Mouse (Mus musculus) hindbrain, postnatal 0 days (tissue): Measurements from ENCODE around the gene Cercam. TPM values are rescaled to one million over a fixed set of nuclear protein-coding genes. Genes with fewer than 3 reads are reported as not detected.
A peak's percentile ranks its signal among the peaks of the same experiment; 100 is the strongest.

Experiments used
- ATAC-seq: fragments of 200-750 bp; cut with Nextera tagmentation; 2 replicates; pipeline ENCODE4 v1.8.0; 2017; ENCODE audit warnings: mild to moderate bottlenecking, moderate TSS enrichment, moderate library complexity
- DNase-seq: peaks from one replicate; pipeline ENCODE4 v3.0.0-alpha.2; 2015; ENCODE audit warnings: low spot score
- H3K27ac ChIP-seq: fragments of 300-500 bp; sonication (generic); 2 replicates; pipeline ENCODE4 v1.5.1; 2014; ENCODE audit warnings: mild to moderate bottlenecking
- H3K27me3 ChIP-seq: fragments of 300-500 bp; sonication (generic); 2 replicates; pipeline ENCODE4 v1.6.1; 2014; ENCODE audit warnings: low read length, mixed read lengths; ENCODE audit not compliant: insufficient read depth
- H3K36me3 ChIP-seq: fragments of 300-500 bp; sonication (generic); 2 replicates; pipeline ENCODE4 v1.6.1; 2014; ENCODE audit warnings: low read length, mixed read lengths; ENCODE audit not compliant: insufficient read depth
- H3K4me1 ChIP-seq: fragments of 300-500 bp; sonication (generic); 2 replicates; pipeline ENCODE4 v1.6.1; 2014; ENCODE audit warnings: antibody characterized with exemption, low read length, mixed read lengths; ENCODE audit not compliant: insufficient read depth
- H3K4me2 ChIP-seq: fragments of 300-500 bp; sonication (generic); 2 replicates; pipeline ENCODE4 v1.6.1; 2014; ENCODE audit warnings: low read depth, mild to moderate bottlenecking, low read length, moderate library complexity, mixed read lengths
- H3K4me3 ChIP-seq: fragments of 300-500 bp; sonication (generic); 2 replicates; pipeline ENCODE4 v1.5.1; 2014; ENCODE audit warnings: low read length
- H3K9ac ChIP-seq: fragments of 300-500 bp; sonication (generic); replicated peaks from 2 replicates; pipeline ENCODE4 v1.6.1; 2014; ENCODE audit warnings: mild to moderate bottlenecking, low read length, moderate library complexity, mixed read lengths
- H3K9me3 ChIP-seq: fragments of 300-500 bp; sonication (generic); 2 replicates; pipeline ENCODE4 v1.6.1; 2016; ENCODE audit warnings: low read length, mixed read lengths
- CTCF ChIP-seq: IDR thresholded peaks from 2 replicates; pipeline ENCODE4 v1.5.1; 2016; ENCODE audit warnings: antibody characterized with exemption, control low read depth, low read depth
- WGBS: fragments of 180-500 bp; shearing (Covaris S2); extraction: QIAGEN DNeasy Blood & Tissue Kit; methylation state at CpG from one replicate; pipeline ENCODE4 v1.1.7; 2014; 5-methylcytosine and 5-hydroxymethylcytosine counted together
- polyA plus RNA-seq: library from polyadenylated mRNA; unstranded; fragments of >200 nt; fragmentation: Nextera tagmentation; extraction: Ambion mirVana; gene quantifications from 2 replicates; pipeline ENCODE4 v1.2.1, GENCODE M21; 2015
- total RNA-seq: library from RNA; depleted of rRNA; stranded (reverse); fragments of >200 nt; gene quantifications from 2 replicates; pipeline ENCODE4 v1.2.3, GENCODE M21; 2014

The Cercam gene
- total and polyA plus RNA-seq, 2 experiments from 2014 or later = 20.6 to 37.7 TPM

DNA sequence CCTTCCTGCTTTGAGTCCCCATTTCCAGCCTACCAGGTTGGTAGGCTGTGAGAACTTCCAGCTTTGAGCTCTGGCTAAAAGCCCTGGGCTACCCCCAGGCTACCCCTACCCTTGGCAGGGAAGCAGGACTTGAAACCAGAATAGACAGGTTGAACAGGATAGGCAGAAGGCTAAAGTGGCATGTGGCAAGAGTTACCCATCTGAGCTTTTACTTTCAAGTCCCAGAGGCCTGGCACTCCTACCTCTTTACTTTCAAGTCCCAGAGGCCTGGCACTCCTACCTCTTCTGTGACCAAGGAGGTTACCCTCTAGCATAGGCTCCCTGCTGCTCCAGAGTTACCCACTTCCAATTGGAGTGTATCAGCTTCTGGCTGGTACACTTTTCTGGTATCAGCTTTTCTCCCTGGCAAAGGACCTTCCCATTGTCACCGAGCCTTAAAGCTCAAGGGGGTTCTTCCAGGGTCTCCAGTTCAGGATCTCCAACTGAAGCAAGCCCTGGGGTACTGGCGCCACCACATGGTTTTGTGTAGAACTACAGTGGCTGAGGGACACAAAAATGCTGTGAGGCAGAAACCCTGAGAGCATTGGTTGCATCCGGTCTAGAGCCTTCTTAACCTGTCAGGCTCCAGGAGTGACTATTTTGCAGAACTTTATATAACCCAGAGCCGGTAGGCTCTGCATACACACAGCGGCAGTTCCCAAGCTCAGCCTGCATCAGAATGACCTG is 10.1 kb upstream of the Cercam start:
- ATAC-seq (no peak), DNase-seq (peak; percentile 73)
- H3K36me3 ChIP-seq = no peaks in the 10 kb centered on the region
- H3K27ac ChIP-seq = no peak overlapping the region
- WGBS = 13% methylated on average over 5 of the region's 5 CpGs
- no peaks in the 10 kb centered on the region for H3K9me3 ChIP-seq
- no peaks in the 10 kb centered on the region for H3K4me1 ChIP-seq
- TF ChIP-seq CTCF = peak; percentile 82
- H3K27me3 ChIP-seq = no peaks in the 10 kb centered on the region
- H3K9ac ChIP-seq = no peak overlapping the region
- no peak overlapping the region for H3K4me2 ChIP-seq
- H3K4me3 ChIP-seq = no peak overlapping the region

DNA sequence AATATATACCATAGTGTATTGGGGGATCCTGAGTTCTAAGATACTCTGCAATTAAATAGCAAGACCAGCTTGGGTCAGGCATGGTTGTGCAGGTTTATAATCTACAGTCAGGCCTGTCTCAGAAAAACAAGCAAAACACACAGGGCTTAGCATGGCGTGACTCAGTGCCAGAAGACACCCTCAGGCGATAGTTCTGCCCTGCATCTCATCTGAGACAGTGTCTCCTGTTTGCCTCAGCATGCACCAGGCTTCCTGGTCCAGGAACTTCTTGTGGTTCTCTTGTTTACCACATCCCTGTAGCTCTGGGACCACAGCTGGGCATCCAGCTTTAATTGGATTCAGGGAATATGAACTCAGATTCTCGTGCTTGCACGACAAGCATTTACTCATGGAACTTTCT is 3.8 kb upstream of the Cercam start:
- Histone ChIP-seq H3K27ac (no peak overlapping the region), H3K9ac (no peak overlapping the region), H3K4me3 (no peak overlapping the region), H3K27me3 (no peaks in the 10 kb centered on the region), H3K36me3 (no peaks in the 10 kb centered on the region), H3K9me3 (no peaks in the 10 kb centered on the region), H3K4me2 (no peak overlapping the region), H3K4me1 (peaks cover 6% of the 10 kb centered on the region; the same call in 1 of the 2 replicates)
- DNase-seq = no peak
- WGBS = 75% methylated on average over 4 of the region's 4 CpGs
- no peak for TF ChIP-seq CTCF
- ATAC-seq = no peak

DNA sequence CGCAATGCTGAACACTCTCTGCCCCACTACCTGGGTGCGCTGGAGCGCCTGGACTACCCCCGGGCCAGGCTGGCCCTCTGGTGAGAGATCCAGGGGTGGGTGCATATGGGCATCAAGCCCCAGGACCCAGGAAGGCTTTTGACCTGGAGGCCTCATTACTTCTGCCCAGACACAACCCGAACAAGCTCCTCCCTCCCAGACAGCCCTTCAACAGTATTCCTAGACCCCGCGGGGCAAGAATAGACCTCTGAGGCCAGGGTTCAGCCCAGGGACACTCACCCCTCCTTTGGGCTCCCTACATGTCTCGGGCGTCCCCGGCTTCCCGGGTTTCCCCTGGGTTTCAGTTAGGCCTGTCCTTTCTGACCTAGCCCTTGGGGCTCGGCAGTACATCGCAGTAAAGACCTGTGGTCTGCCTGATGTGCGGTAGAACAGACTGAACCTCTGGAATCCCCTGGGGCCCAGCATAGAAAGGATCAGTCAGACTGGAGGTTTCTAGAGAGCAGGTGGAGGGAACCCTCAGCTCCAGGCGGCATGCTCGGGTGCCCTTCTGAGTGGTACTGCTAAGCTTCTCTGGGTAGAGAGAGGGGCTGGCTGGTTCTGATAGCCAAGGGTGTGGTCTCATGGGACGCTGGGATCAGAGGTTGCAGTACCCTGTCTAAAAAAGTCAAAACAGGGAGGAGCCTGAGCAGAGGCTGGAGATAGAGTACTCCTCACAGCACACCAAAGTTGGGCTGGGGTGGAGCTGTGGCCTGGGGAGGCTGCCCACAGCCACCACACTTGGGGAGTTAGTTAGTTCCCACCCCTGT is 885 bp downstream of the Cercam start:
- Histone ChIP-seq H3K9me3 (no peaks in the 10 kb centered on the region), H3K36me3 (no peaks in the 10 kb centered on the region), H3K9ac (peak overlapping the region; percentile 65), H3K4me2 (peak overlapping the region; percentile 87), H3K4me1 (peaks cover 13% of the 10 kb centered on the region; the same call in 1 of the 2 replicates), H3K27ac (peak overlapping the region; percentile 77; the same call in 1 of the 2 replicates), H3K27me3 (no peaks in the 10 kb centered on the region), H3K4me3 (peak overlapping the region; percentile 52)
- TF ChIP-seq CTCF = no peak
- peak; percentile 33 for ATAC-seq
- 4% methylated on average over 17 of the region's 17 CpGs for WGBS
- DNase-seq = peak; percentile 8

DNA sequence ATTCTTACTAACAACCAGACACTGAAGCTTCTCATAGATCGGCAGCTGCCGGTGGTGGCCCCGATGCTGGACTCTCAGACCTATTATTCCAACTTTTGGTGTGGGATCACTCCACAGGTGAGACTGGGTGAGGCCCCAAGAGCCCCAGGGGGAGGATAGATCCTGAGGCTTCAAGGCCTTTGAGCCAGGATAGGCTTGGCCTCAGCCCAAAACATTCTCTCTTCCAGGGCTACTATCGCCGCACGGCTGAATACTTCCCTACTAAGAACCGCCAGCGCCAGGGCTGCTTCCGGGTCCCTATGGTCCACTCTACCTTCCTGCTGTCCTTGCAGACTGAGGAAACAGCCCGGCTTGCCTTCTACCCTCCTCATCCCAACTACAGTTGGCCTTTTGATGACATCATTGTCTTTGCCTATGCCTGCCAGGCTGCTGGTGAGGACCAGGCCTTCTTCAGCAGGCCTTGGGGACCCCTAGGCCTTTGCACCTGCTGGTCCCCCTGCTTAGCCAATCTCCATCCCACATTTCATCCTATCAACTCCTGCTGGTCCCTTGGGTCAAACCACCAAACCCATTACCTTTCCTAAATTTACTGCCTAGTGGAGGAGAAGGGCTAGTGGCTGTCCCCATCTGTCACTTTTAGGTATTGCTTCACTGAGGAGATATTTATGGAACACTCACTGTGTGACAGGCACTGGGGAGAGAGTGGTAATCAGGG is 3.8 kb downstream of the Cercam start:
- H3K4me3 ChIP-seq = no peak overlapping the region
- H3K36me3 ChIP-seq = 0 out of 2 replicates have a peak, but pooled peaks cover 4% of the 10 kb centered on the region
- no peak overlapping the region for H3K4me2 ChIP-seq
- no peaks in the 10 kb centered on the region for H3K27me3 ChIP-seq
- no peak for ATAC-seq
- 83% methylated on average over 10 of the region's 10 CpGs for WGBS
- no peaks in the 10 kb centered on the region for H3K9me3 ChIP-seq
- H3K27ac ChIP-seq = no peak overlapping the region
- no peak for TF ChIP-seq CTCF
- no peak for DNase-seq
- H3K4me1 ChIP-seq = peaks cover 13% of the 10 kb centered on the region; the same call in 1 of the 2 replicates
- no peak overlapping the region for H3K9ac ChIP-seq

DNA sequence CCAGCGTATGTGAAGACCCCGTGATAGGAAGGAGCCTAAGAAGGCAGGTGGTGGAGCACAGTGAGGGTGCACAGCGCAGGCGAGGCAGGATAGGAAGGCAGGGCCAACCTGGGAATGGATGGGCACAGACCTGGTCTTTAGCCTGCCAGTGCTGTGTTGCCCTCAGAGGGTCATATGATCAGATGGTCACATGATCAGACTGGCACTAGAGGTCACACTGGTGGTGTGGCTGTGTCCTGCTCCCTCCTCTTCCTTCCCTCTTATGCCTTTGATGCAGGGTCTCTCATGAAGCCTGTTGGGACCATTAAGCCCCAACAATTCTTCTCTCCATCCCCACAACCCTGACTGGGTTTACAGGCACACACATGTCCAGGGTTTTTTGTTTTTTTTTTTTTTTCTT is 4.8 kb downstream of the Cercam start:
- DNase-seq (no peak), ATAC-seq (no peak)
- Histone ChIP-seq H3K9me3 (no peaks in the 10 kb centered on the region), H3K4me1 (peaks cover 13% of the 10 kb centered on the region; the same call in 1 of the 2 replicates), H3K4me2 (no peak overlapping the region), H3K27ac (no peak overlapping the region), H3K36me3 (0 out of 2 replicates have a peak, but pooled peaks cover 4% of the 10 kb centered on the region), H3K4me3 (no peak overlapping the region), H3K27me3 (no peaks in the 10 kb centered on the region), H3K9ac (no peak overlapping the region)
- no peak for TF ChIP-seq CTCF
- 88% methylated on average over 4 of the region's 4 CpGs for WGBS

DNA sequence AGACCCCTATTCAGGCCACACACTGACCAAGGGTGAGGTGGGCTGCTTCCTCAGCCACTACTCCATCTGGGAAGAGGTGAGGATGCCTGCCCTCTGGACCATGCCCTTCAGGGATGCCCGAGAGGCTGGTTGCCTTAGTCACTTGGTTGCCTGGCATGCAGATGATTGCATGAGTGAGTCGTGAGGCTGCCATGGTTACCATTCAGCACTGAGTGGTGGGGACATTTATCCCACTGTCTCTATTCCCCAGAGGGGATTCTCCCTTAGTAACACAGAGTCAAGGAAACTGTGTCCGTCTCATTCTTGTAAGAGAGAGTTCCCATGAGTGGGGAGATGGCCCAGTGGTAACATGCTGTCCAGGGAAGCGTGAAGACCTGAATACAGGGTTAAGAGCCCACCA is 9.1 kb downstream of the Cercam start:
- no peak for TF ChIP-seq CTCF
- peak; percentile 76 for ATAC-seq

More for the DNA sequence above, 9.1 kb downstream of the Cercam start:
- Histone ChIP-seq H3K4me2 (no peak overlapping the region), H3K4me3 (no peak overlapping the region), H3K36me3 (0 out of 2 replicates have a peak, but pooled peaks cover 4% of the 10 kb centered on the region), H3K9ac (no peak overlapping the region), H3K27me3 (no peaks in the 10 kb centered on the region), H3K9me3 (no peaks in the 10 kb centered on the region), H3K4me1 (no peaks in the 10 kb centered on the region), H3K27ac (no peak overlapping the region)
- 24% methylated on average over 4 of the region's 4 CpGs for WGBS
- DNase-seq = peak; percentile 53
